Mouse (Mus musculus) limb, embryonic 15.5 days (tissue): Measurements from ENCODE around the gene Tcf7l2. TPM values are rescaled to one million over a fixed set of nuclear protein-coding genes. Genes with fewer than 3 reads are reported as not detected.

ENCODE experiments used
- ATAC-seq: fragments of 200-750 bp; cut with Nextera tagmentation; 2 replicates; pipeline ENCODE4 v1.8.0; 2017; ENCODE audit warnings: low read depth, moderate TSS enrichment; ENCODE audit not compliant: insufficient number of reproducible peaks, low FRiP score, low TSS enrichment
- H3K27ac ChIP-seq: fragments of 300-500 bp; sonication (generic); 2 replicates; pipeline ENCODE4 v1.5.1; 2015; ENCODE audit warnings: moderate library complexity, mild to moderate bottlenecking, inconsistent platforms
- H3K27me3 ChIP-seq: fragments of 300-500 bp; sonication (generic); 2 replicates; pipeline ENCODE4 v1.6.1; 2015; ENCODE audit warnings: inconsistent platforms
- H3K36me3 ChIP-seq: fragments of 300-500 bp; sonication (generic); 2 replicates; pipeline ENCODE4 v1.6.1; 2015; ENCODE audit warnings: inconsistent platforms
- H3K4me1 ChIP-seq: fragments of 300-500 bp; sonication (generic); 2 replicates; pipeline ENCODE4 v1.6.1; 2015; ENCODE audit warnings: inconsistent platforms
- H3K4me2 ChIP-seq: fragments of 300-500 bp; sonication (generic); 2 replicates; pipeline ENCODE4 v1.6.1; 2015; ENCODE audit warnings: mild to moderate bottlenecking, inconsistent platforms
- H3K4me3 ChIP-seq: fragments of 300-500 bp; sonication (generic); 2 replicates; pipeline ENCODE4 v1.5.1; 2015; ENCODE audit warnings: mild to moderate bottlenecking, inconsistent platforms
- H3K9ac ChIP-seq: fragments of 300-500 bp; sonication (generic); 2 replicates; pipeline ENCODE4 v1.6.1; 2015; ENCODE audit warnings: inconsistent platforms
- H3K9me3 ChIP-seq: fragments of 300-500 bp; sonication (generic); 2 replicates; pipeline ENCODE4 v1.6.1; 2016; ENCODE audit warnings: inconsistent platforms
- WGBS: fragments of 180-500 bp; shearing (Covaris S2); methylation state at CpG from one replicate; pipeline ENCODE4 v1.1.7; 2015; 5-methylcytosine and 5-hydroxymethylcytosine counted together
- polyA plus RNA-seq: library from polyadenylated mRNA; unstranded; fragments of >200 nt; fragmentation: Nextera tagmentation; extraction: Ambion mirVana; gene quantifications from 2 replicates; pipeline ENCODE4 v1.2.1, GENCODE M21; 2015

Tcf7l2 gene
- polyA plus RNA-seq, 1 experiment from 2014 or later = 90.5 TPM

DNA sequence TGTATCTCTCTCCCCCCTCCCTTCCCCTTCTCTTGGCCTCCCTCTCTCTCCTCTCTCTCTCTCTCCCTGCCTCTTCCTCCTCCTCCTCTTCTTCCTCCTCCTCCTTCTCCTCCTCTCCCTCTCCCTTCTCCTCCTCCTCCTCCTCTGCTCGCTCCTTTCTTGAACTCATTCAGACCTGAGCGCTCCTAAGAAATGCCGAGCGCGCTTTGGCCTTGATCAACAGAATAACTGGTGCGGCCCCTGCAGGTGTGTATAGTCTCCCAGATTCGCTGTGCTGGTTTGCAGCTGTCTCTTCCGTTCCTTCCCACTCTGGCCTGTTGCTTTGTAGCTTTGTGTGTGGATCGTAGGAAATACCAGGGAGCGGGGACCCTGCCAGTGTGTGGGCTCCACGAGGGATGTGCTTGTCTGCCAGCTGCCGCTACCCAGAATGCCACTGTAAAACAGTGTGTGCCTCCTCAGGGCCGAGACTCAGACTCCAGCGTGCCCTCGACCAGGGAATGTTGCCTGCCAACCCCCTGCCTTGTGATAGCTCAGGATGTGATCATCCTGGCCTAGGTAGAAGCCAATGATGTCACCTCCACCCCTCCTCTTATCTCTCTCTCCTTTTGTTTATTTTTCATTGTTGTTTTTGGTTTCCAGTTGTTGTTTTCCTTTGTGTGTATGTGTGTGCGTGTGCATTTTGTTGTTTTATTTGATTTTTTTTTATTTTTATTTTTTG, 184.3 kb downstream of the Tcf7l2 start:
- H3K4me2 ChIP-seq = no peak overlapping the region
- ATAC-seq = no peak
- H3K27ac ChIP-seq = no peak overlapping the region
- no peaks in the 10 kb centered on the region for H3K27me3 ChIP-seq
- 0 out of 2 replicates have a peak, but pooled peaks cover 7% of the 10 kb centered on the region for H3K4me1 ChIP-seq
- H3K9ac ChIP-seq = no peak overlapping the region
- peaks cover 45% of the 10 kb centered on the region for H3K36me3 ChIP-seq
- H3K4me3 ChIP-seq = no peak overlapping the region
- H3K9me3 ChIP-seq = no peaks in the 10 kb centered on the region
- WGBS = 81% methylated on average over 16 of the region's 16 CpGs

DNA sequence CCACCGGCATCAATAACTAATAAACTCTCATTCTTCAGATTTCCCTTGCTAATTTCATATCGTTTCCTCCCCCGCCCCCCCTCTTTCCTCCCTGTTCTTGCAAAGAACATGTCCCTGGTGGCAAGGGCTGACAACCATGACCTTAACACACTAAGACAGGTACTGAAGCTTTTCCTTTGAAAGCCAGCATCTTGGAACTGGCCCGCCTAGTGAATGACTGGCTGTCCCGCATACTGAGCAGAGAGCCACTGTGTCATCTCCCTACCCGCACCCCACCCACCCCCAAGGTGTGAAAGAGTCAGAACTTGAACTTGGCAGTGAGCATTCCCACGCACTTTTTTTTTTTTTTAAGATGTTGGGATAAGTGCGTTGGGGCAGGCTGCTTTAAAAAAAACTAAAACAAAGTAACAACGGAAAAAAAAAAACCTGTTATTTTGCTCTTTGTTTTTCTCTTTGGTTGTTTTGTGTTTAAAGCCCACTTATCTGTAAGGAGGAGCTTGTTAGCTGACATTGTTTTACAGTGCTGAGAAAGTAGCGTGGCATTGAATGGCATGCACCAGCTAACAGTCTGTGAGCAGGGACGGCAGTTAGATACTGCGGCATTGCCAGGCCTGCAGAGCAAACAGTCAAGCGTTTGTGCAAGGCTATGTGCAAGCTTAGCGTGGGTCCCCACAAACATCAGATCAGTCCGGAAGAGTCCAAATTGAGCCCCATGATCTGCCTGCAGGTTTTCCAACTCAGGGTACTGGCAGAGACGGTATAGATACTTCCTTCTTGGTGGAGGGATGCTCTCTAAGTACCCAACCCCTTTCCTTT, 185.4 kb downstream of the Tcf7l2 start:
- no peak overlapping the region for H3K4me2 ChIP-seq
- 0 out of 2 replicates have a peak, but pooled peaks cover 7% of the 10 kb centered on the region for H3K4me1 ChIP-seq
- no peak for ATAC-seq
- H3K9ac ChIP-seq = no peak overlapping the region
- no peak overlapping the region for H3K27ac ChIP-seq
- H3K4me3 ChIP-seq = no peak overlapping the region
- no peaks in the 10 kb centered on the region for H3K27me3 ChIP-seq
- H3K9me3 ChIP-seq = no peaks in the 10 kb centered on the region
- peaks cover 43% of the 10 kb centered on the region for H3K36me3 ChIP-seq
- WGBS = 84% methylated on average over 16 of the region's 16 CpGs

DNA sequence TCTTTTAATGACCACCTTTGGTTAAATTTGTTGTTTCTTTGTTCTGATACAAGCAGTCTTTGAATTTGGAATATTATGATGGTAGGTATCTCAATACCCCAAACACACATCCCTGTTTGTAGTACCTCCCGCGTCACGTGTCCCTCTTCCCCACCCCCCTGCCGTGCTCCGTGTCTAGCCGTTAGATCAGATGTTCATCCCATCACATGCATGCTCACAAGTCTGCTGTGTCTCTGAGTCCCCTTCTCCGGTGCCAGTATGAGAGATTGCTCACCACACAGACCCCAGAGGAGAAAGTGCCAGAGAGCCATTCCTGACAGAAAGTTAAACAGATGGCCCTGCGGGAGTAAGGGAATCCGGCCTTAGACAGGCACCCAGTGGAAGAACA, 186.0 kb downstream of the Tcf7l2 start:
- Histone ChIP-seq H3K9me3 (no peaks in the 10 kb centered on the region), H3K27me3 (no peaks in the 10 kb centered on the region), H3K27ac (no peak overlapping the region), H3K4me3 (no peak overlapping the region), H3K9ac (no peak overlapping the region), H3K4me1 (0 out of 2 replicates have a peak, but pooled peaks cover 7% of the 10 kb centered on the region), H3K4me2 (no peak overlapping the region), H3K36me3 (peaks cover 37% of the 10 kb centered on the region)
- ATAC-seq = no peak
- 86% methylated on average over 9 of the region's 9 CpGs for WGBS

- Histone ChIP-seq H3K36me3 (peaks cover 36% of the 10 kb centered on the region), H3K9ac (no peak overlapping the region), H3K9me3 (no peaks in the 10 kb centered on the region), H3K4me3 (no peak overlapping the region), H3K27me3 (no peaks in the 10 kb centered on the region), H3K4me1 (0 out of 2 replicates have a peak, but pooled peaks cover 5% of the 10 kb centered on the region), H3K4me2 (no peak overlapping the region), H3K27ac (no peak overlapping the region)
- 84% methylated on average over 5 of the region's 5 CpGs for WGBS
- no peak for ATAC-seq
Measured at GRCm38 (mm10) chr19:55928674-55929073, 187.1 kb downstream of the Tcf7l2 start.

GRCm38 (mm10) chr19:55931642-55932041, 190.0 kb downstream of the Tcf7l2 start:
- Histone ChIP-seq H3K9ac (no peak overlapping the region), H3K36me3 (peaks cover 32% of the 10 kb centered on the region), H3K9me3 (no peaks in the 10 kb centered on the region), H3K4me2 (no peak overlapping the region), H3K4me1 (0 out of 2 replicates have a peak, but pooled peaks cover 4% of the 10 kb centered on the region), H3K4me3 (no peak overlapping the region), H3K27me3 (no peaks in the 10 kb centered on the region), H3K27ac (no peak overlapping the region)
- 91% methylated on average over 17 of the region's 17 CpGs for WGBS
- no peak for ATAC-seq

- no peaks in the 10 kb centered on the region for H3K9me3 ChIP-seq
- H3K4me2 ChIP-seq = no peak overlapping the region
- no peak overlapping the region for H3K4me3 ChIP-seq
- H3K36me3 ChIP-seq = peaks cover 20% of the 10 kb centered on the region
- H3K27me3 ChIP-seq = no peaks in the 10 kb centered on the region
- H3K27ac ChIP-seq = no peak overlapping the region
- 0 out of 2 replicates have a peak, but pooled peaks cover 4% of the 10 kb centered on the region for H3K4me1 ChIP-seq
- WGBS = 76% methylated on average over 7 of the region's 7 CpGs
- no peak overlapping the region for H3K9ac ChIP-seq
- ATAC-seq = no peak
Measured at GRCm38 (mm10) chr19:55933947-55934729, 192.5 kb downstream of the Tcf7l2 start.

- 95% methylated on average over 3 of the region's 3 CpGs for WGBS
- no peak for ATAC-seq
- no peak overlapping the region for H3K4me2 ChIP-seq
- H3K27me3 ChIP-seq = no peaks in the 10 kb centered on the region
- H3K9me3 ChIP-seq = no peaks in the 10 kb centered on the region
- no peak overlapping the region for H3K9ac ChIP-seq
- 0 out of 2 replicates have a peak, but pooled peaks cover 4% of the 10 kb centered on the region for H3K4me1 ChIP-seq
- H3K4me3 ChIP-seq = no peak overlapping the region
- H3K27ac ChIP-seq = no peak overlapping the region
- peaks cover 16% of the 10 kb centered on the region for H3K36me3 ChIP-seq
Measured at GRCm38 (mm10) chr19:55934730-55935003, 193.0 kb downstream of the Tcf7l2 start.

GRCm38 (mm10) chr19:55937026-55937425, 195.4 kb downstream of the Tcf7l2 start:
- no peak for ATAC-seq
- Histone ChIP-seq H3K27me3 (no peaks in the 10 kb centered on the region), H3K27ac (no peak overlapping the region), H3K36me3 (no peaks in the 10 kb centered on the region), H3K4me2 (no peak overlapping the region), H3K4me3 (no peak overlapping the region), H3K9me3 (no peaks in the 10 kb centered on the region), H3K9ac (no peak overlapping the region), H3K4me1 (peaks cover 22% of the 10 kb centered on the region)
- WGBS = 88% methylated on average over 3 of the region's 3 CpGs

DNA sequence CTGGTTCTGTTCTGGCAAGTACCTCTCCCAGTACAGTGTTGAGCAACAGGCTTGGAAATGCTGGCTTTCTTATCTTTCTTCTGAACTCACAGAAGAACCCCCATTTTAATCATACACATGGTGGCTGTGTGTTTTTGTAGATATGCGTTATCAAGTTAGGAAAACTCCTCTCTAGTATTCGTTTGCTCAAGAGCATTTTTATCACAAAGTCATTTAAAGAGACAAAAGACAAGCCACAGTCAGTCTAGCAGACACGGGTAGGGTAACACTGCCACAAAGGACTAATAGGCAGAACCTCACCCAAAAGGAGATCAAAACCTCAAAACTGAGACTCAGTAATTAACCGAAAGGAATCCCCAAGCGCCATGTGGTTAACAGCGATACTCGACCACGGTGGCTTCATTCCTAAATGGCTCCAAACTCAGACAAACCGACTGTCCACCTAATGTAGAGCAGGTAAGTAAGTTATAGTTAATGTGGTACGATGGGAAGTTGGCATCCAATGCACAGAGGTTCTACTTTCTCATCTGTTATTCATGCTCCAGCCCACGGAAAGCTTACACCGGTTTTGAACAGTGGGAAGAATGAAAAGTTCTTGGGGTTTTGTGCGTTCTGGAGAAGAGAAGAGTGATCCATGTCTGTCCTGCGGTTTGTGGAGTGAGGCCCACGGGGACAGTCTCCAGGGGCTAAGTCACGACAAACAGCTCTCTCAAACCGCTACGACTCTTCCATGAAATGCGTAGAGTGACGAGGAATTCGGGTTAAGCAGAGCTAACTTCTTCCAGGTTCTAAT, 196.8 kb downstream of the Tcf7l2 start:
- H3K27ac ChIP-seq = no peak overlapping the region
- 89% methylated on average over 21 of the region's 21 CpGs for WGBS
- no peak overlapping the region for H3K4me2 ChIP-seq
- H3K9me3 ChIP-seq = no peaks in the 10 kb centered on the region
- H3K27me3 ChIP-seq = no peaks in the 10 kb centered on the region
- no peak for ATAC-seq
- no peak overlapping the region for H3K9ac ChIP-seq
- H3K4me3 ChIP-seq = no peak overlapping the region
- H3K36me3 ChIP-seq = no peaks in the 10 kb centered on the region
- peaks cover 22% of the 10 kb centered on the region for H3K4me1 ChIP-seq

DNA sequence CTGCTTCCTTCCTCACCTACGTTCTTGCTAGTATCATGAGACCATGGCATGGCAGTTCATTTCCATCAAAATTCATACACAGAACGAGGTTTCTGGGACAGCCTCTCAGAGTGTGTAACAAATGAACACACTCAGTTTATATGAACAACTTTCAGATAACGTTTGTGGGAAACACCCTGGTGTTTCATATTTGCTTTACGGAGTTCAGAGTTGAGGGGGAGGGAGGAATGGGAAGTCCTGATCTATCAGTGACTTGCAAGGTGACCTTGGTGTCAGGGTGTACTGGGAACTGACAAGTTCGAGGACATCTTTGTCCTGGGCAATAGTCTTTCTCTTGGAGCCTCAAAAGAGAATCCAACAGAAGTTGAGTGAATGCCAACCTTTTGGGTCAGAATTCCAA, 197.5 kb downstream of the Tcf7l2 start:
- Histone ChIP-seq H3K9ac (no peak overlapping the region), H3K4me1 (peaks cover 22% of the 10 kb centered on the region), H3K9me3 (no peaks in the 10 kb centered on the region), H3K27ac (no peak overlapping the region), H3K36me3 (no peaks in the 10 kb centered on the region), H3K27me3 (no peaks in the 10 kb centered on the region), H3K4me3 (no peak overlapping the region), H3K4me2 (no peak overlapping the region)
- 80% methylated on average over 5 of the region's 5 CpGs for WGBS
- no peak for ATAC-seq

DNA sequence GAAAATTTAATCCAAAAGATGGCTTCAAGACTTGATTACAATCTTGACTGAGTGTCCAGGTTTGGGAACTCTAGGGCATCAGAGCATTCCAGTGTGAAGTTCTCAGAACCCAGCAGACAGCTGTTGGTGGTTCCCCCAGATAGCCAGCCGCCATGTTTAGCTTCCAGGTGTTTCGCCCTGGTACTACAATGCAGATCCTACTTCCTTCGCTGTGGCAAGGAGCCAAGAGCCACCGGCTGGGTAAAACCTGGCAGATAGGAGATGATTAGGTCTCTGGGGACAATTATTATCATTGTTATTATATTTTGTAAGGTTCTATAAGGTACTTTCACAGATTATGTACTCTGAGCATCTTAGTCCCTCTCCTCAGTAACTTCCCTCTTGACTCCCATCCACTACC, 198.1 kb downstream of the Tcf7l2 start:
- no peak overlapping the region for H3K4me3 ChIP-seq
- peaks cover 18% of the 10 kb centered on the region for H3K4me1 ChIP-seq
- no peak overlapping the region for H3K4me2 ChIP-seq
- no peaks in the 10 kb centered on the region for H3K9me3 ChIP-seq
- H3K27ac ChIP-seq = no peak overlapping the region
- no peaks in the 10 kb centered on the region for H3K27me3 ChIP-seq
- H3K36me3 ChIP-seq = no peaks in the 10 kb centered on the region
- no peak overlapping the region for H3K9ac ChIP-seq
- no peak for ATAC-seq
- WGBS = 86% methylated on average over 4 of the region's 4 CpGs
